Mouse (Mus musculus): ENCODE data around the gene Tacr1. TPM values are rescaled to one million over a fixed set of nuclear protein-coding genes. Genes with fewer than 3 reads are reported as not detected.
A peak's percentile ranks its signal among the peaks of the same experiment; 100 is the strongest.

Tacr1 gene
- polyA plus RNA-seq, 1 experiment from 2014 or later = 0.87 TPM

- Histone ChIP-seq H3K27me3 (replicated peaks; ENCODE audit: control insufficient read depth, insufficient read depth, low read length) (no peaks in the 10 kb centered on the region), H3K4me3 (ENCODE audit: low read depth, low read length) (no peak overlapping the region), H3K9me3 (ENCODE audit: control insufficient read depth) (no peaks in the 10 kb centered on the region), H3K9ac (ENCODE audit: low read depth, low read length) (no peak overlapping the region), H3K4me1 (replicated peaks; ENCODE audit: control insufficient read depth, insufficient read depth, low read length) (no peaks in the 10 kb centered on the region), H3K27ac (ENCODE audit: low read depth, low read length) (no peak overlapping the region), H3K36me3 (ENCODE audit: control insufficient read depth, insufficient read depth) (no peaks in the 10 kb centered on the region), H3K4me2 (replicated peaks; ENCODE audit: low read depth) (no peak overlapping the region)
- ATAC-seq = no peak
- WGBS = 72% methylated on average over 5 of the region's 5 CpGs
- TF ChIP-seq CTCF (IDR thresholded peaks at IDR 0.05; ENCODE audit: low read depth) = no peak
Measured at GRCm38 (mm10) chr6:82575445-82575844, 173.3 kb downstream of the Tacr1 start.

GRCm38 (mm10) chr6:82585396-82585795, 183.3 kb downstream of the Tacr1 start:
- WGBS = 52% methylated on average over 5 of the region's 6 CpGs
- Histone ChIP-seq H3K4me1 (replicated peaks; ENCODE audit: control insufficient read depth, insufficient read depth, low read length) (no peaks in the 10 kb centered on the region), H3K9me3 (ENCODE audit: control insufficient read depth) (no peaks in the 10 kb centered on the region), H3K36me3 (ENCODE audit: control insufficient read depth, insufficient read depth) (no peaks in the 10 kb centered on the region), H3K9ac (ENCODE audit: low read depth, low read length) (no peak overlapping the region), H3K27ac (ENCODE audit: low read depth, low read length) (no peak overlapping the region), H3K27me3 (replicated peaks; ENCODE audit: control insufficient read depth, insufficient read depth, low read length) (no peaks in the 10 kb centered on the region), H3K4me3 (ENCODE audit: low read depth, low read length) (no peak overlapping the region), H3K4me2 (replicated peaks; ENCODE audit: low read depth) (no peak overlapping the region)
- ATAC-seq = no peak
- no peak for TF ChIP-seq CTCF (IDR thresholded peaks at IDR 0.05; ENCODE audit: low read depth)

GRCm38 (mm10) chr6:82589387-82589786, 187.3 kb downstream of the Tacr1 start:
- H3K36me3 ChIP-seq (ENCODE audit: control insufficient read depth, insufficient read depth) = no peaks in the 10 kb centered on the region
- H3K27me3 ChIP-seq (replicated peaks; ENCODE audit: control insufficient read depth, insufficient read depth, low read length) = no peaks in the 10 kb centered on the region
- no peak overlapping the region for H3K4me3 ChIP-seq (ENCODE audit: low read depth, low read length)
- no peaks in the 10 kb centered on the region for H3K4me1 ChIP-seq (replicated peaks; ENCODE audit: control insufficient read depth, insufficient read depth, low read length)
- TF ChIP-seq CTCF (IDR thresholded peaks at IDR 0.05; ENCODE audit: low read depth) = no peak
- WGBS = 87% methylated on average over 7 of the region's 7 CpGs
- no peak overlapping the region for H3K9ac ChIP-seq (ENCODE audit: low read depth, low read length)
- no peaks in the 10 kb centered on the region for H3K9me3 ChIP-seq (ENCODE audit: control insufficient read depth)
- no peak overlapping the region for H3K4me2 ChIP-seq (replicated peaks; ENCODE audit: low read depth)
- ATAC-seq = no peak
- H3K27ac ChIP-seq (ENCODE audit: low read depth, low read length) = no peak overlapping the region

GRCm38 (mm10) chr6:82595461-82596090, 193.4 kb downstream of the Tacr1 start:
- 64% methylated on average over 8 of the region's 8 CpGs for WGBS
- Histone ChIP-seq H3K4me2 (replicated peaks; ENCODE audit: low read depth) (no peak overlapping the region), H3K9ac (ENCODE audit: low read depth, low read length) (no peak overlapping the region), H3K36me3 (ENCODE audit: control insufficient read depth, insufficient read depth) (no peaks in the 10 kb centered on the region), H3K4me3 (ENCODE audit: low read depth, low read length) (no peak overlapping the region), H3K9me3 (ENCODE audit: control insufficient read depth) (no peaks in the 10 kb centered on the region), H3K27ac (ENCODE audit: low read depth, low read length) (no peak overlapping the region), H3K27me3 (replicated peaks; ENCODE audit: control insufficient read depth, insufficient read depth, low read length) (no peaks in the 10 kb centered on the region), H3K4me1 (replicated peaks; ENCODE audit: control insufficient read depth, insufficient read depth, low read length) (no peaks in the 10 kb centered on the region)
- no peak for TF ChIP-seq CTCF (IDR thresholded peaks at IDR 0.05; ENCODE audit: low read depth)
- ATAC-seq = no peak

GRCm38 (mm10) chr6:82603228-82603627, 201.1 kb downstream of the Tacr1 start:
- Histone ChIP-seq H3K36me3 (ENCODE audit: control insufficient read depth, insufficient read depth) (no peaks in the 10 kb centered on the region), H3K27ac (ENCODE audit: low read depth, low read length) (no peak overlapping the region), H3K4me1 (replicated peaks; ENCODE audit: control insufficient read depth, insufficient read depth, low read length) (no peaks in the 10 kb centered on the region), H3K4me3 (ENCODE audit: low read depth, low read length) (no peak overlapping the region), H3K27me3 (replicated peaks; ENCODE audit: control insufficient read depth, insufficient read depth, low read length) (no peaks in the 10 kb centered on the region), H3K4me2 (replicated peaks; ENCODE audit: low read depth) (no peak overlapping the region), H3K9ac (ENCODE audit: low read depth, low read length) (no peak overlapping the region), H3K9me3 (ENCODE audit: control insufficient read depth) (no peaks in the 10 kb centered on the region)
- TF ChIP-seq CTCF (IDR thresholded peaks at IDR 0.05; ENCODE audit: low read depth) = no peak
- 81% methylated on average over 9 of the region's 9 CpGs for WGBS
- no peak for ATAC-seq

- Histone ChIP-seq H3K27me3 (replicated peaks; ENCODE audit: control insufficient read depth, insufficient read depth, low read length) (no peaks in the 10 kb centered on the region), H3K36me3 (ENCODE audit: control insufficient read depth, insufficient read depth) (no peaks in the 10 kb centered on the region), H3K9ac (ENCODE audit: low read depth, low read length) (no peak overlapping the region), H3K27ac (ENCODE audit: low read depth, low read length) (no peak overlapping the region), H3K4me2 (replicated peaks; ENCODE audit: low read depth) (no peak overlapping the region), H3K9me3 (ENCODE audit: control insufficient read depth) (no peaks in the 10 kb centered on the region), H3K4me3 (ENCODE audit: low read depth, low read length) (no peak overlapping the region), H3K4me1 (replicated peaks; ENCODE audit: control insufficient read depth, insufficient read depth, low read length) (no peaks in the 10 kb centered on the region)
- 45% methylated on average over 2 of the region's 2 CpGs for WGBS
- no peak for ATAC-seq
- TF ChIP-seq CTCF (IDR thresholded peaks at IDR 0.05; ENCODE audit: low read depth) = peak; percentile 80
Measured at GRCm38 (mm10) chr6:82603665-82604064, 201.5 kb downstream of the Tacr1 start.

GRCm38 (mm10) chr6:82604791-82605190, 202.7 kb downstream of the Tacr1 start:
- Histone ChIP-seq H3K36me3 (ENCODE audit: control insufficient read depth, insufficient read depth) (no peaks in the 10 kb centered on the region), H3K27ac (ENCODE audit: low read depth, low read length) (no peak overlapping the region), H3K4me3 (ENCODE audit: low read depth, low read length) (no peak overlapping the region), H3K4me2 (replicated peaks; ENCODE audit: low read depth) (no peak overlapping the region), H3K27me3 (replicated peaks; ENCODE audit: control insufficient read depth, insufficient read depth, low read length) (no peaks in the 10 kb centered on the region), H3K9ac (ENCODE audit: low read depth, low read length) (no peak overlapping the region), H3K4me1 (replicated peaks; ENCODE audit: control insufficient read depth, insufficient read depth, low read length) (no peaks in the 10 kb centered on the region), H3K9me3 (ENCODE audit: control insufficient read depth) (no peaks in the 10 kb centered on the region)
- no peak for TF ChIP-seq CTCF (IDR thresholded peaks at IDR 0.05; ENCODE audit: low read depth)
- ATAC-seq = no peak
- WGBS = 61% methylated on average over 8 of the region's 8 CpGs
